Mouse (Mus musculus) CH12.LX (cell line): ENCODE data around the gene Ccz1. TPM values are rescaled to one million over a fixed set of nuclear protein-coding genes. Genes with fewer than 3 reads are reported as not detected.

Experiments
- DNase-seq: peaks from one replicate; pipeline ENCODE4 v3.0.0-alpha.2; 2013; ENCODE audit errors: extremely low read depth
- H3K27ac ChIP-seq: 2 replicates; pipeline ENCODE4 v1.5.1; 2012; ENCODE audit warnings: low read depth, mild to moderate bottlenecking, control low read depth, moderate library complexity; ENCODE audit not compliant: insufficient read depth
- H3K27me3 ChIP-seq: replicated peaks from 2 replicates; pipeline ENCODE3; 2012; ENCODE audit warnings: inconsistent platforms
- H3K36me3 ChIP-seq, 2 experiments: replicated peaks in 1 of 2; 2 replicates each; pipeline versions ENCODE3 to v1.6.1; 2012; ENCODE audit warnings: inconsistent platforms in 1 of 2, low read length in 1 of 2, mild to moderate bottlenecking in 1 of 2, mixed read lengths in 1 of 2, moderate library complexity in 1 of 2; ENCODE audit not compliant: control insufficient read depth in 1 of 2, insufficient read depth in 1 of 2
- H3K4me1 ChIP-seq, 2 experiments: 2 replicates each; pipeline ENCODE4 v1.6.1; 2012; ENCODE audit warnings: inconsistent platforms in 1 of 2, moderate library complexity in 1 of 2; ENCODE audit not compliant: insufficient read depth in 2 of 2, control insufficient read depth in 1 of 2
- H3K4me2 ChIP-seq: 2 replicates; pipeline ENCODE4 v1.6.1; 2012; ENCODE audit warnings: low read depth, mild to moderate bottlenecking, control low read depth; ENCODE audit not compliant: poor library complexity, insufficient read depth, severe bottlenecking
- H3K4me3 ChIP-seq, 3 experiments: fragments of 150-350 bp in 1 of 3; sonication (generic) in 1 of 3; replicated peaks in 1 of 3; 2 replicates each; pipeline versions ENCODE3 to v1.5.1; 2011 to 2012; ENCODE audit warnings: low read depth in 2 of 3, low read length in 2 of 3, mild to moderate bottlenecking in 2 of 3, moderate library complexity in 2 of 3, control low read depth in 1 of 3, improper control_type of control experiment in 1 of 3, inconsistent platforms in 1 of 3, mixed read lengths in 1 of 3; ENCODE audit not compliant: poor library complexity in 1 of 3
- H3K79me2 ChIP-seq: replicated peaks from 2 replicates; pipeline ENCODE4 v1.6.1; 2012; ENCODE audit warnings: mild to moderate bottlenecking, moderate library complexity; ENCODE audit not compliant: control insufficient read depth, poor library complexity, insufficient read depth, severe bottlenecking; ENCODE audit errors: extremely low read depth
- H3K9ac ChIP-seq: 2 replicates; pipeline ENCODE4 v1.6.1; 2012; ENCODE audit warnings: low read depth, mild to moderate bottlenecking, control low read depth, moderate library complexity; ENCODE audit not compliant: insufficient read depth
- H3K9me3 ChIP-seq: replicated peaks from 2 replicates; pipeline ENCODE3; 2012; ENCODE audit warnings: low read length, inconsistent platforms, mixed read lengths
- ELF1 ChIP-seq: IDR thresholded peaks from 2 replicates; pipeline ENCODE4 v1.6.1; 2014; ENCODE audit warnings: low read depth, mild to moderate bottlenecking, inconsistent platforms, low read length, improper control_type of control experiment
- GABPA ChIP-seq: IDR thresholded peaks from 2 replicates; pipeline ENCODE4 v1.6.1; 2012; ENCODE audit warnings: low read depth, low read length, improper control_type of control experiment, inconsistent platforms; ENCODE audit not compliant: insufficient replicate concordance
- IRF4 ChIP-seq: IDR thresholded peaks from 2 replicates; pipeline ENCODE4 v1.6.1; 2014; ENCODE audit warnings: low read depth, mild to moderate bottlenecking, inconsistent platforms, low read length, improper control_type of control experiment
- JUN ChIP-seq: IDR thresholded peaks from 2 replicates; pipeline ENCODE4 v1.6.1; 2011; ENCODE audit warnings: low read depth, mild to moderate bottlenecking, low read length, improper control_type of control experiment, moderate library complexity; ENCODE audit not compliant: insufficient read depth
- JUND ChIP-seq: conservative IDR thresholded peaks from 2 replicates; pipeline ENCODE4 v1.6.1; 2011; ENCODE audit warnings: low read depth, low read length, improper control_type of control experiment
- MAX ChIP-seq: IDR thresholded peaks from 2 replicates; pipeline ENCODE4 v1.6.1; 2011; ENCODE audit warnings: low read length, improper control_type of control experiment
- MYC ChIP-seq: IDR thresholded peaks from 2 replicates; pipeline ENCODE4 v1.6.1; 2011; ENCODE audit warnings: low read depth, mild to moderate bottlenecking, improper control_type of control experiment, low read length
- NELFE ChIP-seq: IDR thresholded peaks from 2 replicates; pipeline ENCODE4 v1.6.1; 2011; ENCODE audit warnings: low read depth, low read length, improper control_type of control experiment
- TBP ChIP-seq: conservative IDR thresholded peaks from 2 replicates; pipeline ENCODE4 v1.6.1; 2011; ENCODE audit warnings: low read depth, low read length, improper control_type of control experiment
- ZKSCAN1 ChIP-seq: IDR thresholded peaks from 2 replicates; pipeline ENCODE4 v1.6.1; 2012; ENCODE audit warnings: low read depth, inconsistent platforms, low read length, improper control_type of control experiment, borderline replicate concordance
- dilution Hi-C: fragments of 300-500 bp; cut with MboI; formaldehyde crosslinking; loops from 2 replicates; pipeline ENCODE4 v1.14.3; 2020; ENCODE audit warnings: low sequenced_read_pairs; ENCODE audit not compliant: extremely low pct_unique_long_range_greater_than_20kb, extremely low pct_ligation_motif_present
- in situ Hi-C: fragments of 300-500 bp; cut with MboI; formaldehyde crosslinking; loops from 3 replicates; pipeline ENCODE4 v1.14.3; 2019; ENCODE audit warnings: low sequenced_read_pairs, low pct_ligation_motif_present, low pct_unique_long_range_greater_than_20kb, mixed read lengths
- polyA plus RNA-seq: library from polyadenylated mRNA; unstranded; fragments of >175 nt; gene quantifications from 2 replicates; pipeline ENCODE4 v1.2.1, GENCODE M21; 2012; ENCODE audit warnings: low read depth; ENCODE audit not compliant: insufficient read length
- total RNA-seq, 2 experiments: library from RNA; depleted of rRNA; stranded (reverse); fragments of 300-350 nt in 1 of 2; fragments of >200 nt in 1 of 2; gene quantifications; 2 replicates each; pipeline ENCODE4 v1.2.3; 2012 to 2014

Gene Ccz1
- total and polyA plus RNA-seq, 3 experiments, result 64.3 to 129 (median 91.0) TPM

- dilution Hi-C loops, result no loop called here
- peaks cover 0 to 11% of the 10 kb centered on the region in 2 experiments; a peak in 2 of 4 replicates for H3K4me1 ChIP-seq
- no peaks in the 10 kb centered on the region for H3K9me3 ChIP-seq
- H3K36me3 ChIP-seq, result no peaks in the 10 kb centered on the region
- H3K4me2 ChIP-seq, result no peak overlapping the region
- no peak for TF ChIP-seq MYC
- TF ChIP-seq IRF4, result no peak
- TF ChIP-seq JUND, result no peak
- no peak overlapping the region for H3K4me3 ChIP-seq
- no peaks in the 10 kb centered on the region for H3K27me3 ChIP-seq
- no peak for DNase-seq
- H3K27ac ChIP-seq, result no peak overlapping the region
- no peaks in the 10 kb centered on the region for H3K79me2 ChIP-seq
- in situ Hi-C loops, result loop anchor here (25.0 kb wide), 1 partner anchor 687 kb away; no protein-coding TSS in a partner anchor
- no peak overlapping the region for H3K9ac ChIP-seq
These were observed 35.2 kb upstream of the Ccz1 start for GRCm38 (mm10) chr5:144049881-144050280.

DNA sequence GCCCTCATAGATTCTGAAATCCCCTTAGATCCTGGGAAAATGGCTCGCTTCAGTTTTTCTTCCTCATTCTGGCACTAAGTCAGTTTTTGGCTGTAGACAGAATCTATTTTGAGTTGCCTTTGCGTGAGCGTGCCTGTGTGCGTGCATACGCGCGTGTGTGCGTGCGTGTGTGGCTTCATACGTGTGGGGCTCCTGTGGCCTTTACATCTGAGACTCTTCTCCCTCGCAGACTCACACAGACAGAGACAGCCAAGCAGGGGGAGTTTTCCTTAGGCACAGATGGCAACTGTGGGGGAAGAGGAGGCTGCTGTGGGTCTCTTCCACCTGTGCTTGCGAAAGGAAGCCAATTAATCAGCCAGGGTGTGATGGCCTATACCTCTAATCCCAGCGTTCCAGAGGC is 32.6 kb upstream of the Ccz1 start:
- H3K9me3 ChIP-seq, result no peaks in the 10 kb centered on the region
- dilution Hi-C loops (no loop called here), in situ Hi-C loops (loop anchor here (25.0 kb wide), 1 partner anchor 690 kb away; no protein-coding TSS in a partner anchor)
- H3K4me3 ChIP-seq, result no peak overlapping the region
- H3K79me2 ChIP-seq, result no peaks in the 10 kb centered on the region
- DNase-seq, result no peak
- H3K36me3 ChIP-seq, result no peaks in the 10 kb centered on the region
- H3K27me3 ChIP-seq, result no peaks in the 10 kb centered on the region
- no peak for TF ChIP-seq ZKSCAN1
- no peak for TF ChIP-seq JUN
- TF ChIP-seq TBP, result no peak
- TF ChIP-seq ELF1, result no peak
- TF ChIP-seq GABPA, result no peak
- no peak overlapping the region for H3K9ac ChIP-seq
- H3K27ac ChIP-seq, result no peak overlapping the region
- peaks cover 0 to 15% of the 10 kb centered on the region in 2 experiments; a peak in 2 of 4 replicates for H3K4me1 ChIP-seq
- no peak overlapping the region for H3K4me2 ChIP-seq

DNA sequence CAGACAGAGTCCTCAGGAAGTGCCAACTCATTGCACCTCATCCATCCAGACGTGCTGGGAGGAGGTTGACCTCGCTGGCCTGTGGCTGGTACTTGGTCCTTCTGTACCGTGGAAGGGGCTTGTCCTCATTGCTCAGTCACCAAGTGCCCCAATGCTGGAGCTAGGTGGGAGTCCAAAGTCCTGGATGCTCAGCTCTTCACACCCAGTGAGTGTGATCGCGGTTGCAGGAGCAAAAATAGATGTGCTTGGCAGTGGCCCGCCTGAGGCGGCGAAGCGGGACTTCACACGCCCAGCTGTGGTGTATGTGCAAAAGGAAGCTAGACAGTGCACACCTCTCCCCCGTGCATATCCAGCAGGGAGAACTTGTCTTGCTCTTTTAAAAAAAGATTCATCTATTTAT is 28.5 kb upstream of the Ccz1 start:
- H3K27ac ChIP-seq, result no peak overlapping the region
- H3K79me2 ChIP-seq, result no peaks in the 10 kb centered on the region
- no peak overlapping the region for H3K4me3 ChIP-seq
- no peak overlapping the region for H3K4me2 ChIP-seq
- no peak overlapping the region for H3K9ac ChIP-seq
- dilution Hi-C loops (no loop called here), in situ Hi-C loops (loop anchor here (5.0 to 25.0 kb wide), 2 partner anchors 114 to 694 kb away; no protein-coding TSS in a partner anchor)
- H3K4me1 ChIP-seq, result peaks cover 0 to 19% of the 10 kb centered on the region in 2 experiments; a peak in 2 of 4 replicates
- DNase-seq, result no peak
- TF ChIP-seq NELFE (no peak), MAX (no peak), GABPA (no peak)
- peaks cover 2% of the 10 kb centered on the region for H3K9me3 ChIP-seq
- no peaks in the 10 kb centered on the region for H3K36me3 ChIP-seq
- H3K27me3 ChIP-seq, result no peaks in the 10 kb centered on the region
